Mouse (Mus musculus): ENCODE results near the gene Smpdl3b.

GRCm38 (mm10) chr4:132743992-132744911, 12.8 kb downstream of the Smpdl3b start:
- TF ChIP-seq CTCF (IDR thresholded peaks at IDR 0.05; ENCODE audit: low read depth) (no peak), EP300 (optimal IDR thresholded peaks at IDR 0.05) (no peak)
